21 mouse cellular contexts compared by ENCODE assay signal in genomic region chr7:125423056-125423455, GRCm38 (mm10). TPM values are rescaled to one million over a fixed set of nuclear protein-coding genes. Genes with fewer than 3 reads are reported as not detected.
DNase-seq lines count a peak whose midpoint lies in the region; ATAC-seq and TF ChIP-seq lines count a peak whose summit lies in the region.
"Had no signal": no experiment of that assay in that cellular context is flagged by ENCODE, and none has a peak within 500 bp of the region (broad histone marks: within the 10 kb centered on the region; RNA-seq: fewer than 3 reads in every experiment).

No protein-coding gene starts in this region.

- H3K27me3 ChIP-seq in liver, embryonic 13.5 days = no peaks in the 10 kb centered on the region
- no peaks in the 10 kb centered on the region for H3K27me3 ChIP-seq in liver, postnatal 0 days (ENCODE audit: insufficient read depth, low read length)
- no peaks in the 10 kb centered on the region for H3K27me3 ChIP-seq in intestine, embryonic 16.5 days (replicated peaks; ENCODE audit: control insufficient read depth, insufficient read depth, low read length)
- H3K27me3 ChIP-seq in stomach, postnatal 0 days (ENCODE audit: control insufficient read depth, insufficient read depth, low read length) = no peaks in the 10 kb centered on the region
- H3K27me3 ChIP-seq: embryonic facial prominence, embryonic 13.5 days; hindbrain, embryonic 12.5 days; neural tube, embryonic 13.5 days had no signal

- peaks cover 64% of the 10 kb centered on the region for H3K4me1 ChIP-seq in liver, embryonic 13.5 days (replicated peaks)
- H3K4me1 ChIP-seq in liver, postnatal 0 days (ENCODE audit: insufficient read depth) = peaks cover 7% of the 10 kb centered on the region
- no peaks in the 10 kb centered on the region for H3K4me1 ChIP-seq in intestine, embryonic 16.5 days (ENCODE audit: control insufficient read depth, insufficient read depth, low read length)
- no peaks in the 10 kb centered on the region for H3K4me1 ChIP-seq in stomach, postnatal 0 days (replicated peaks; ENCODE audit: control insufficient read depth, insufficient read depth)
- H3K4me1 ChIP-seq: hindbrain, embryonic 12.5 days; neural tube, embryonic 13.5 days had no signal

- peak; percentile 12 for DNase-seq in liver, embryonic 13.5 days
- DNase-seq in liver (no peak), A20 (ENCODE audit: low read depth, low spot score) (peak; percentile 16), MEL-GATA-1-ER (ENCODE audit: extremely low read depth, low read depth) (peak; percentile 45)
- DNase-seq in liver, postnatal 0 days = no peak
- no peak for DNase-seq in kidney, adult 9 months
- no peak for DNase-seq in stomach, postnatal 0 days (ENCODE audit: low spot score)
- DNase-seq: adrenal gland, postnatal 10 days; cerebellum, adult 9-10 months; gastrocnemius, postnatal 10 days; heart, adult 2 months; kidney, postnatal 10 days; right cerebral cortex, postnatal 14 days had no signal

- H3K27ac ChIP-seq in liver, embryonic 13.5 days = peak overlapping the region; percentile 51
- H3K27ac ChIP-seq in liver, postnatal 0 days (ENCODE audit: low read depth) = no peak overlapping the region
- H3K27ac ChIP-seq in intestine, embryonic 16.5 days (ENCODE audit: low read length) = no peak overlapping the region
- no peak overlapping the region for H3K27ac ChIP-seq in stomach, postnatal 0 days (replicated peaks)
- H3K27ac ChIP-seq: embryonic facial prominence, embryonic 13.5 days; heart, adult 2 months; hindbrain, embryonic 12.5 days; layer of hippocampus, adult 2 months; limb, embryonic 10.5 days; neural tube, embryonic 13.5 days had no signal

- no peak for TF ChIP-seq CTCF in liver, postnatal 0 days (IDR thresholded peaks at IDR 0.05; ENCODE audit: low read depth)
- TF ChIP-seq CTCF in stomach, postnatal 0 days (IDR thresholded peaks at IDR 0.05; ENCODE audit: low read depth) = no peak

- no peak overlapping the region for H3K4me2 ChIP-seq in liver, embryonic 13.5 days
- no peak overlapping the region for H3K4me2 ChIP-seq in liver, postnatal 0 days (ENCODE audit: low read depth, low read length)
- no peak overlapping the region for H3K4me2 ChIP-seq in intestine, embryonic 16.5 days (ENCODE audit: low read depth, low read length)
- no peak overlapping the region for H3K4me2 ChIP-seq in stomach, postnatal 0 days (replicated peaks; ENCODE audit: low read depth)
- H3K4me2 ChIP-seq: embryonic facial prominence, embryonic 13.5 days; hindbrain, embryonic 12.5 days; midbrain, embryonic 11.5 days; neural tube, embryonic 13.5 days had no signal

- ATAC-seq in liver, embryonic 13.5 days (ENCODE audit: low read depth) = peak; percentile 27; the same call in 1 of the 2 replicates
- peak; percentile 43 for ATAC-seq in liver, postnatal 0 days
- no peak for ATAC-seq in intestine, embryonic 16.5 days
- ATAC-seq in stomach, postnatal 0 days (ENCODE audit: low FRiP score, low TSS enrichment) = no peak
- ATAC-seq: intestine, postnatal 0 days had no signal

- 0 out of 2 replicates have a peak, but pooled peaks have one; percentile 21 for TF ChIP-seq EP300 in liver, postnatal 0 days (IDR thresholded peaks at IDR 0.05; ENCODE audit: low read depth)
- TF ChIP-seq EP300 in stomach, postnatal 0 days (optimal IDR thresholded peaks at IDR 0.05) = no peak

- no peaks in the 10 kb centered on the region for H3K36me3 ChIP-seq in liver, embryonic 13.5 days
- no peaks in the 10 kb centered on the region for H3K36me3 ChIP-seq in liver, postnatal 0 days (replicated peaks; ENCODE audit: insufficient read depth, low read length)
- no peaks in the 10 kb centered on the region for H3K36me3 ChIP-seq in intestine, embryonic 16.5 days (ENCODE audit: control insufficient read depth, insufficient read depth, low read length)
- H3K36me3 ChIP-seq in stomach, postnatal 0 days (ENCODE audit: control insufficient read depth, insufficient read depth, low read length) = no peaks in the 10 kb centered on the region
- H3K36me3 ChIP-seq: embryonic facial prominence, embryonic 13.5 days; hindbrain, embryonic 12.5 days; limb, embryonic 10.5 days; neural tube, embryonic 13.5 days had no signal

- H3K9ac ChIP-seq in liver, embryonic 13.5 days = no peak overlapping the region
- H3K9ac ChIP-seq in liver, postnatal 0 days (replicated peaks) = no peak overlapping the region
- H3K9ac ChIP-seq in intestine, embryonic 16.5 days (ENCODE audit: low read depth, low read length) = no peak overlapping the region
- no peak overlapping the region for H3K9ac ChIP-seq in stomach, postnatal 0 days (ENCODE audit: low read length)
- H3K9ac ChIP-seq: embryonic facial prominence, embryonic 13.5 days; hindbrain, embryonic 12.5 days; neural tube, embryonic 13.5 days had no signal

- 16% methylated on average over 3 of the region's 3 CpGs for WGBS in liver, embryonic 13.5 days (ENCODE audit: insufficient replicate concordance)
- 35% methylated on average over 3 of the region's 3 CpGs for WGBS in liver, postnatal 0 days (ENCODE audit: insufficient replicate concordance)
- WGBS in intestine, embryonic 16.5 days = 59% methylated on average over 3 of the region's 3 CpGs
- 68% methylated on average over 3 of the region's 3 CpGs for WGBS in stomach, postnatal 0 days

- H3K9me3 ChIP-seq in liver, embryonic 13.5 days (replicated peaks) = no peaks in the 10 kb centered on the region
- no peaks in the 10 kb centered on the region; the same call in 1 of the 2 replicates for H3K9me3 ChIP-seq in liver, postnatal 0 days (ENCODE audit: low read length)
- no peaks in the 10 kb centered on the region for H3K9me3 ChIP-seq in intestine, embryonic 16.5 days (ENCODE audit: control insufficient read depth, low read length)
- no peaks in the 10 kb centered on the region for H3K9me3 ChIP-seq in stomach, postnatal 0 days (ENCODE audit: control insufficient read depth, low read length)
- H3K9me3 ChIP-seq: hindbrain, embryonic 12.5 days; limb, embryonic 10.5 days; neural tube, embryonic 13.5 days had no signal

- H3K4me3 ChIP-seq in liver, embryonic 13.5 days (replicated peaks) = no peak overlapping the region
- H3K4me3 ChIP-seq in liver, postnatal 0 days (ENCODE audit: low read depth, low read length) = no peak overlapping the region
- no peak overlapping the region for H3K4me3 ChIP-seq in intestine, embryonic 16.5 days (ENCODE audit: low read length)
- no peak overlapping the region for H3K4me3 ChIP-seq in stomach, postnatal 0 days (ENCODE audit: low read depth, low read length)
- H3K4me3 ChIP-seq: embryonic facial prominence, embryonic 13.5 days; heart, adult 2 months; hindbrain, embryonic 12.5 days; layer of hippocampus, adult 2 months; limb, embryonic 10.5 days; neural tube, embryonic 13.5 days had no signal

RNA-seq across cellular contexts. Expression of gene Kdm8, which starts 21.4 kb away (rescaled TPM):
- 8.6 and 9.1 TPM in 2 replicates for polyA plus RNA-seq in liver, embryonic 13.5 days (2015; fragmentation: Nextera tagmentation; extraction: Ambion mirVana)
- 2.1 and 2.8 TPM in 2 replicates for polyA plus RNA-seq in liver, postnatal 0 days (2015; fragmentation: Nextera tagmentation; extraction: Ambion mirVana)
- polyA plus RNA-seq in intestine, embryonic 16.5 days (2015; fragmentation: Nextera tagmentation; extraction: Ambion mirVana) = 9.3 and 10.4 TPM in 2 replicates
- polyA plus RNA-seq in stomach, postnatal 0 days (2015; fragmentation: Nextera tagmentation; extraction: Ambion mirVana) = 3.4 and 3.8 TPM in 2 replicates

Comparison
In these comparisons a context has a peak if more than half of its experiments do, and no peak if none do; other contexts are left out.
1. DNase-seq: peak in liver, embryonic 13.5 days (single experiment), A20 (single experiment) and MEL-GATA-1-ER (single experiment); none in liver (single experiment), liver, postnatal 0 days (single experiment), kidney, adult 9 months (single experiment) and stomach, postnatal 0 days (single experiment).
2. ATAC-seq: peak in liver, embryonic 13.5 days (single experiment) and liver, postnatal 0 days (single experiment); none in intestine, embryonic 16.5 days (single experiment) and stomach, postnatal 0 days (single experiment).